Mouse (Mus musculus) kidney, embryonic 14.5 days (tissue): Measurements from ENCODE around the gene Ttc6. TPM values are rescaled to one million over a fixed set of nuclear protein-coding genes. Genes with fewer than 3 reads are reported as not detected.

Experiments
- ATAC-seq: fragments of 200-750 bp; cut with Nextera tagmentation; 2 replicates; pipeline ENCODE4 v1.8.0; 2017; ENCODE audit warnings: moderate number of reproducible peaks, mild to moderate bottlenecking, moderate TSS enrichment, moderate library complexity; ENCODE audit not compliant: low FRiP score, low TSS enrichment
- H3K27ac ChIP-seq: fragments of 300-500 bp; sonication (generic); 2 replicates; pipeline ENCODE4 v1.5.1; 2014; ENCODE audit warnings: low read depth, mild to moderate bottlenecking, low read length, moderate library complexity, mixed read lengths
- H3K27me3 ChIP-seq: fragments of 300-500 bp; sonication (generic); 2 replicates; pipeline ENCODE4 v1.6.1; 2014; ENCODE audit warnings: mild to moderate bottlenecking, low read length; ENCODE audit not compliant: control insufficient read depth, insufficient read depth
- H3K36me3 ChIP-seq: fragments of 300-500 bp; sonication (generic); 2 replicates; pipeline ENCODE4 v1.6.1; 2014; ENCODE audit warnings: low read length, mixed read lengths; ENCODE audit not compliant: control insufficient read depth, insufficient read depth
- H3K4me1 ChIP-seq: fragments of 300-500 bp; sonication (generic); 2 replicates; pipeline ENCODE4 v1.6.1; 2014; ENCODE audit warnings: low read length, mixed read lengths; ENCODE audit not compliant: control insufficient read depth, insufficient read depth
- H3K4me2 ChIP-seq: fragments of 300-500 bp; sonication (generic); replicated peaks from 2 replicates; pipeline ENCODE4 v1.6.1; 2014; ENCODE audit warnings: low read depth, mild to moderate bottlenecking, low read length
- H3K4me3 ChIP-seq: fragments of 300-500 bp; sonication (generic); 2 replicates; pipeline ENCODE4 v1.5.1; 2014; ENCODE audit warnings: mild to moderate bottlenecking, low read length
- H3K9ac ChIP-seq: fragments of 300-500 bp; sonication (generic); 2 replicates; pipeline ENCODE4 v1.6.1; 2014; ENCODE audit warnings: low read depth, mild to moderate bottlenecking, low read length, moderate library complexity
- H3K9me3 ChIP-seq: fragments of 300-500 bp; sonication (generic); 2 replicates; pipeline ENCODE4 v1.6.1; 2016; ENCODE audit warnings: low read length; ENCODE audit not compliant: control insufficient read depth
- WGBS: fragments of 180-500 bp; shearing (Covaris S2); extraction: QIAGEN DNeasy Blood & Tissue Kit; methylation state at CpG from one replicate; pipeline ENCODE4 v1.1.7; 2014; 5-methylcytosine and 5-hydroxymethylcytosine counted together
- polyA plus RNA-seq: library from polyadenylated mRNA; unstranded; fragments of >200 nt; fragmentation: Nextera tagmentation; extraction: Ambion mirVana; gene quantifications from 2 replicates; pipeline ENCODE4 v1.2.1, GENCODE M21; 2014

Ttc6 gene
- polyA plus RNA-seq, 1 experiment from 2014 or later: 0.22 TPM

- Histone ChIP-seq H3K4me1 (no peaks in the 10 kb centered on the region), H3K36me3 (no peaks in the 10 kb centered on the region), H3K4me2 (no peak overlapping the region), H3K9ac (no peak overlapping the region), H3K4me3 (no peak overlapping the region), H3K27me3 (no peaks in the 10 kb centered on the region), H3K9me3 (no peaks in the 10 kb centered on the region), H3K27ac (no peak overlapping the region)
- WGBS: 100% methylated on average over 1 of the region's 1 CpGs
- no peak for ATAC-seq
These were observed 146.1 kb downstream of the Ttc6 start for GRCm38 (mm10) chr12:57709966-57710365.

GRCm38 (mm10) chr12:57764720-57765119 is 200.8 kb downstream of the Ttc6 start:
- Histone ChIP-seq H3K4me2 (no peak overlapping the region), H3K27ac (no peak overlapping the region), H3K9ac (no peak overlapping the region), H3K4me1 (no peaks in the 10 kb centered on the region), H3K36me3 (no peaks in the 10 kb centered on the region), H3K9me3 (no peaks in the 10 kb centered on the region), H3K27me3 (no peaks in the 10 kb centered on the region), H3K4me3 (no peak overlapping the region)
- ATAC-seq: no peak
- 55% methylated on average over 7 of the region's 7 CpGs for WGBS

- WGBS: 16% methylated on average over 12 of the region's 12 CpGs
- H3K27me3 ChIP-seq: no peaks in the 10 kb centered on the region
- ATAC-seq: peak; percentile 91
These were observed 212.5 kb downstream of the Ttc6 start for GRCm38 (mm10) chr12:57776290-57776997.

GRCm38 (mm10) chr12:57781926-57782325 is 218.0 kb downstream of the Ttc6 start:
- no peaks in the 10 kb centered on the region for H3K9me3 ChIP-seq
- H3K27me3 ChIP-seq: no peaks in the 10 kb centered on the region
- no peaks in the 10 kb centered on the region for H3K36me3 ChIP-seq
- no peak overlapping the region for H3K9ac ChIP-seq
- H3K4me3 ChIP-seq: no peak overlapping the region
- 84% methylated on average over 5 of the region's 5 CpGs for WGBS
- no peaks in the 10 kb centered on the region for H3K4me1 ChIP-seq
- ATAC-seq: no peak
- H3K27ac ChIP-seq: no peak overlapping the region
- H3K4me2 ChIP-seq: no peak overlapping the region

More at GRCm38 (mm10) chr12:57776290-57776997, 212.5 kb downstream of the Ttc6 start:
- H3K27ac ChIP-seq: no peak overlapping the region
- H3K36me3 ChIP-seq: no peaks in the 10 kb centered on the region
- no peak overlapping the region for H3K9ac ChIP-seq
- H3K4me1 ChIP-seq: no peaks in the 10 kb centered on the region
- no peak overlapping the region for H3K4me2 ChIP-seq
- no peak overlapping the region for H3K4me3 ChIP-seq
- no peaks in the 10 kb centered on the region for H3K9me3 ChIP-seq

GRCm38 (mm10) chr12:57787471-57787870 is 223.6 kb downstream of the Ttc6 start:
- Histone ChIP-seq H3K36me3 (no peaks in the 10 kb centered on the region), H3K27me3 (no peaks in the 10 kb centered on the region), H3K9me3 (no peaks in the 10 kb centered on the region), H3K27ac (no peak overlapping the region), H3K4me2 (no peak overlapping the region), H3K9ac (no peak overlapping the region), H3K4me1 (no peaks in the 10 kb centered on the region), H3K4me3 (no peak overlapping the region)
- WGBS: 25% methylated on average over 5 of the region's 5 CpGs
- peak; percentile 68; the same call in 1 of the 2 replicates for ATAC-seq

Other genes with a start within 250 kb of the Ttc6 start
- gene Foxa1, start 17.2 kb upstream of the Ttc6 start, polyA plus RNA-seq: 1.5 and 1.6 TPM in 2 replicates